Mouse (Mus musculus): ENCODE data around the gene Aff3.

Gene Aff3

GRCm38 (mm10) chr1:38221431-38221830 lies 443.3 kb downstream of the Aff3 start:
- DNase-seq = no peak

- DNase-seq = peak; percentile 64 to 66
Observed at GRCm38 (mm10) chr1:38217912-38218795, 446.6 kb downstream of the Aff3 start.

GRCm38 (mm10) chr1:38217098-38217497 lies 447.7 kb downstream of the Aff3 start:
- DNase-seq = no peak

GRCm38 (mm10) chr1:38213377-38213776 lies 451.4 kb downstream of the Aff3 start:
- DNase-seq = no peak

GRCm38 (mm10) chr1:38212386-38212785 lies 452.4 kb downstream of the Aff3 start:
- DNase-seq = no peak

- DNase-seq = peak in 1 of 2 experiments; percentile 62
Observed at GRCm38 (mm10) chr1:38202475-38203183, 462.1 kb downstream of the Aff3 start.

GRCm38 (mm10) chr1:38201796-38202195 lies 463.0 kb downstream of the Aff3 start:
- DNase-seq = no peak

GRCm38 (mm10) chr1:38199669-38200635 lies 464.8 kb downstream of the Aff3 start:
- DNase-seq = peak; percentile 90 to 93

- DNase-seq = peak; percentile 76 to 77
Observed at GRCm38 (mm10) chr1:38198393-38199029, 466.2 kb downstream of the Aff3 start.

GRCm38 (mm10) chr1:38197145-38197682 lies 467.5 kb downstream of the Aff3 start:
- DNase-seq = no peak

GRCm38 (mm10) chr1:38195721-38196120 lies 469.0 kb downstream of the Aff3 start:
- no peak for DNase-seq

GRCm38 (mm10) chr1:38186227-38186545 lies 478.6 kb downstream of the Aff3 start:
- no peak for DNase-seq

- DNase-seq = peak; percentile 93 to 94
Observed at GRCm38 (mm10) chr1:38185517-38186226, 479.1 kb downstream of the Aff3 start.

GRCm38 (mm10) chr1:38181020-38181550 lies 483.7 kb downstream of the Aff3 start:
- DNase-seq = peak in 1 of 2 experiments; percentile 20

GRCm38 (mm10) chr1:38178929-38179328 lies 485.8 kb downstream of the Aff3 start:
- DNase-seq = no peak

GRCm38 (mm10) chr1:38176077-38176476 lies 488.7 kb downstream of the Aff3 start:
- no peak for DNase-seq

GRCm38 (mm10) chr1:38171874-38172273 lies 492.9 kb downstream of the Aff3 start:
- no peak for DNase-seq

- DNase-seq = no peak
Observed at GRCm38 (mm10) chr1:38165696-38166095, 499.1 kb downstream of the Aff3 start.

- no peak for DNase-seq
Observed at GRCm38 (mm10) chr1:38150086-38150485, 514.7 kb downstream of the Aff3 start.

- no peak for DNase-seq
Observed at GRCm38 (mm10) chr1:38146008-38146407, 518.7 kb downstream of the Aff3 start.

- no peak for DNase-seq
Observed at GRCm38 (mm10) chr1:38141371-38141770, 523.4 kb downstream of the Aff3 start.
